Mouse (Mus musculus): ENCODE measurements around the gene Arid5b.
A peak's percentile ranks its signal among the peaks of the same experiment; 100 is the strongest.

The Arid5b gene

DNA sequence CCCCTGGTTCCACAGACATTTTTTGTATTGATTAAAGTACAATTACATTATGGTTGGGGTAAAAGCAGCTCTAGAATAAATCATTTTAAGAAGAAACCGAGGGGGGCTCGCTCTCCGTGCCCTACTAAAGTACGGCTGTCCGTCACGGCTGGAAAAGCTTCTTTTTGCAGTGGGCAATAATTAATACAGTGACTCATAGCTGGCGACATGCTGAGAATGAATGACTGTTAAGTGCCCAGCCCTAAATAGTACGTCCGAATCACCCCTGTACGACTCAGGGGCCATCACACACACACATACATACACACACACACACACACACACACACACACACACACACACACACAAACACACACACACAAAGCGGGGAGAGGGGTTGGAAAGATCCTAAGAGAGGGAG is 75.2 kb downstream of the Arid5b start:
- DNase-seq (ENCODE audit: extremely low read depth, low read depth, low spot score), result no peak

DNA sequence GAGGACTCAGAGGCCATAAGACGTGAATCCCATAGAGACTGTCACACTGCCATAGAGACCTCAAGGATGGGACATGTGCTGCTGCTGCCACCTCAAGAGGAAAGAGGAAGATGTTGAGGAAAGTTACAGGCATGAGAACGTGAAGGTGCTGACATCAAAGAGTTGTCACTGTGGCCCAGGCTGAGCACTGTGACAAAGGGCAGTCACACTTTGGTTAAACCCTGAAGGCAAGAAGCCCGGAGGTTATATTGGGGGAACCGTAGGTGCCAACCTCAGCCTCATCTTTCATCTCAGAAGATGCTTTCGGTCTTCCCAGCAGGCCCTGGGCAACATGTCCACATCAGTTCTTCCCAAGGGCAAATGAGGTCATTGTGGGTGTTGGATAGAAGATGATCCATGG is 79.1 kb downstream of the Arid5b start:
- DNase-seq (ENCODE audit: extremely low read depth, low read depth, low spot score), result no peak

DNA sequence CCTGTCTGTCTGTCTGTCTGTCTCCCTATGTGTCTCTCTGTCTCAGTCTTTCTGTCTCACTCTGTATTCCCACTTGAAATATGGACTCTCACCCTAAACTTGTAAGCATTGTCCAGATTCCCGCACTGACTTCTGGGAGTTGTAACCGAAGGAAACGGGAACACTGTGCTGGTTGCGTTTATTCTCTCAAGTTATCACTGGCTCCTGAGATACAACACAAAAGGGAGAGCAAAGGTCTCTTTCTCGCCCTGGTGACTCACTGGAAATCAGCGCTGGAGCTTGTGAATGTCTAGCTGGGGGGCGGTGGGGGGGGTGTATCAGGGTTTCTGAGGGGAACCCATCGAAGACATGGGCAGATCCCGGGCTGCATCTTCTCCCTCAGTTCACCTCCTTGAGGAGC is 82.2 kb downstream of the Arid5b start:
- DNase-seq (ENCODE audit: extremely low read depth, low read depth, low spot score), result no peak

DNA sequence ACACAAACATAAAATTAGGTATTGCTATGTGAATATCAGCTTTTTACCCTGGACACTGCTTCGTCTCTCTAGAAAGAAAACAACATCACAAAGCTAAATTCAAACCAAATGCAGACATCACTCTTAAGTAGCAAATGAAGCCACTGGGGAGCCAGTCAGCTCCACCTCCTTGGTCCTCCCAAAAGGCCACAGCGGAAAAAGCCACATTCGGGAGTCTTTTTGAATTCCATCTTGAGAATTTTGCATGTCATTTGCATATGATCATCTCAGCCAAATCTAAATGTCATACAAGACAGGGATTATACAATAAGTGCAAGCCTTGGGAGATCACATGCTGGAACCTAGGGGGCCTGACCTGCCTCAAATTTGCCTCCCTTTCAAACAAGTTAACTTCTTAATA is 85.0 kb downstream of the Arid5b start:
- no peak for DNase-seq (ENCODE audit: extremely low read depth, low read depth, low spot score)

DNA sequence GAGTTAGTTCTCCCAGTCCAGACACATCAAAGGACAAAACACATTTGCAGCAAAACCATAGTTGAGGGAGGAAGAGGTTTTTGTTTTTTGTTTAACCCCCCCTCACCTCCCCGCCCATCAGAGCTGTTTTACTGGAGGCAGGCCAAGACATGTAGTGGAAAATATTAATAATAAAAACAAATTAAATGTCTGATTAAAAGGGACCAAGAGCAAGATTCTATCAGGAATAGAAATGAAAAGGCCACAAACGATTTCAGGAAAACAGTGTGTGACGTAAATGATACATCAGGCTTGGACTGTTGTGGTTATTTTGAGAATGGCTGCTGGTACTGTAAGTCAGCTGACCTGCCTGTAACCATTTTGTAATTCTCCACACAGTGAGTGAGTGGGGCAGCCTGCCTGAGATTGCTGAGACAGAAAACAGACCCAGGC is 85.7 kb downstream of the Arid5b start:
- DNase-seq (ENCODE audit: extremely low read depth, low read depth, low spot score), result no peak

DNA sequence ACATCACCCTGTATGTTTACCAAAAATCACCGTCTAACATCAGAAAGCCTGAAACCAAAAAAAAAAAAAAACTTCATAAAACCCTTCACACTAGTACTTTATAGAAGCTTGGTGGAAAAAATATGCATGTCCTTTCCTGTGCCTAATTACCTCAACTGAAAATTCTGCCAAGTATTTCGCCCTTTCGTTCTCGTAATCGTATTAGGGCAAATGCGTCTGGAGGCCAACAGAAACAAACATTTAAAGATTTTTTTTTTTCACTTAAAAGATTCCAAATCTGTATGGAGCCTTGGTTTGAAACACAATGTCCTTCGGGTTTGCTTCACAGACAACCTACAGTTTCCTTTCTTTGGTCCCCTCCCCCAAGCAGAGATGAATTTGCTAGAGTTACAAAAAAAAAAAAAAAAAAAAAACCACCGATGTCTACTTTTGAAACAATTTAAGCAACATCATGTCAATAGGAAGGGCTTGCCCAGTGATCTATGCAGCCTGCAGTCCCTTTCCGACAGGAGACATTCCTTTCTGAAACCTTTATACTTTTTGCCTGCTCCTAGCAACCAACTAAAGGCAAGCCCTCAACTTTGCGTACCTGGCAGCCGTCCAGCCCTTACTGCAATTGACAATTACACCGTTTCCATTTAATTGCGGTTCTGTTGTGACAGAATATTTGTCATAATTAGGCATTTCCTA is 86.7 kb downstream of the Arid5b start:
- peak; percentile 69 for DNase-seq (ENCODE audit: extremely low read depth, low read depth, low spot score)

DNA sequence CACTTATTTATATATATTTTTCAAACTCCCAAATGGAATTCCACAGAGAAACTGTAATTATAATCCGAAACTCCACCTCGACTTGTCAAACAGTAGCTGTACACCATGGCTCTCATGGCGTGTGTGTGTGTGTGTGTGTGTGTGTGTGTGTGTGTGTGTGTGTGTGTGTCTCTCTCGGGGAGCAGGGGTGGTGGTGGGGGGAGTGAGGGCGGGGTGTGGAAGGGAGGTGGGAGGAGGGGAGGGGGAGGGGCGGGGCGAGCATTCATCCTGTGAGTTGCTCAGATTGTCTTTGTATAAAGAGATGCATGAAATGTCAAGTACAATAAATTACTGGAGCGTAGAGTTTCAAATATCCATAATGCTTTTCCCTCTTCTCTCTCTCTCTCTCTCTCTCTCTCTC is 87.4 kb downstream of the Arid5b start:
- DNase-seq (ENCODE audit: extremely low read depth, low read depth, low spot score), result no peak

DNA sequence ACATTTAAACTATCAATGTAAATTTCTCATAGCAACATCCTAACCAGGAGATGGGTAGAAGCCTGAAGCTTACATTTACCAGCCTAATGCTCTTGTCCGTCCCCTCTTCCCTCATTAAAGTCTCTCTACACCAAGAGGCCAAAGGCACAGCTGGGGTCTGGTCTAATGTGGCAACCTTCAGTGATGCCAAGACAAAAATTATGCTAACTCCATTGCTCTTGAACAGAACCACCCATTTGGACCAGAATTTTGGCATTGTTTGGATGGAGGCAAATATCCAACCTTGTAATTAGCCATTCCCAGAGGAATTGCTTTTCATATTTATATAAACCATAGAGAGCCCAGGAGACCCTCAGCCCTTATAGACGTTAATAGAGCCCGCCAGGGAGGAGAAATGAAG is 88.7 kb downstream of the Arid5b start:
- DNase-seq (ENCODE audit: extremely low read depth, low read depth, low spot score), result no peak

DNA sequence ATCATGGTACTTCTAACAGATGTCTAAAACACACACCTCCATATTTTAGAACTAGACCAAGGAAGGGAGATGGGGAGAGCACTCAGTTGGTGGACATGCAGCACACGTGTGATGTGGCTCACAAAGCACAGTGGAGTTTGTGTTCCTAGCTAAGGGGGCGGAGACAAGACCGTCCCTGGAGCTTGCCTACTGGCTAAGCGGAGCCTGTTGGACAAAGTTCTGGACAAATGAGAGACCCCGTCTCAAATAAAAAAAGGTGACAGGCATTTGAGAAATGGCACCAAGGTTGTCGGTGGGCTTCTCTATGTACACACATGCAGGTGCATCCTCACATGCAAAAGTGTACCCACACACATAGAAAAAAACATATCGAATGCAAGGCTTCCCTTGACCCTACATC is 95.4 kb downstream of the Arid5b start:
- DNase-seq (ENCODE audit: extremely low read depth, low read depth, low spot score), result no peak

DNA sequence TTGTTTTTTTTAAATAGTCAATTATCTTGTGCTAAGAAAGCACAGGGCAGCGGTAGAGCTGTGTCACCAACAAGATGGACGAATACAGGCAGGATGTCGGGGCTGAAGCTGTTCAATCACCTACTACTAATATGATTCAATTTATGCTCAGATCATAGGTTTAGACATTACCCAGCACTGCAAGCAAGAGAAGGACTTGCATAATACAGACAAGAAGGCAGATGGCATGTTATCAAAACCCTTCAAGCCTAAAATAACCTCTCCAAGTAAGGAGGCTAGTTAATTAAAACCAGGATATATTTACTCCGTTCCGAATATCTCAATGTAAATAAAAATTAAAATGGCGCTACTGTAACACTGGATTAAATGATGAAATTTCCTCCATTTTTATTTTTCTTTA is 96.3 kb downstream of the Arid5b start:
- no peak for DNase-seq (ENCODE audit: extremely low read depth, low read depth, low spot score)

DNA sequence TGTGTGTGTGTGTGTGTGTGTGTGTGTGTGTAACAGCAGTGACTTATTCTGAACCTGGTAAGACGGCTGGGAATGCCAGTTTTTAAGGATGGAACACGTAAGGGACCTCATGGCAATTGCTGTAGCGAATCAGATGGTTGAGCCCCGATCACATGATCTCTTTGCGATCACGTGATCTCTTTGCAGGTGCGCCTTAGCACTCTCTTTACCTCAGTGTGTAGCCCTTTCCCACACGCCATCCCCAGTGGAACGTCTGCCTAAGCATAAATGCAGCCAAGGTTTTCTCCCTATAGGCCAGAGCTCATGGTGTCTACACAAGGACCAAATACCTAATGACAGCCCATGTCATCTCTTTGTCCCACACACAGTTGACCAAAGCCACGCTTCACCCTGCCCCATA is 97.4 kb downstream of the Arid5b start:
- DNase-seq (ENCODE audit: extremely low read depth, low read depth, low spot score), result no peak

DNA sequence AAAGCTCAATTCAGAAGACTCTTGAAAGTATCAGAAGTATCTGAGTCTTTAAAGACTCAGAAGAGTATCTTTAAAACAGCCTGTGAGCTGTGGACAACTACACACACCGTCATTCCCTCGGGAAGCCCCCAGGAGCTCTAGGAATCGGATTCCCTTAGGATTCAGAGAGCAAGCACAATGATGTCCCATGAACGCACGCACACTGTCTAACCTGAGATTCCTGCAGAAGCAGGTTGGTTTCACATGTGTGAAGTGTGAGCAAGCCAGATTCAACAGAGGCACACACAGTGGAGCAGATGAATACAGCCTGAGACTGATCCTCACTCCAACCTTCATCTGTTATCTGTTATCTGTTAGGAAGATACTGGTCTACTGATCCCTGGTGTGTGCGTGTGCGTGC is 97.8 kb downstream of the Arid5b start:
- DNase-seq (ENCODE audit: extremely low read depth, low read depth, low spot score), result no peak

DNA sequence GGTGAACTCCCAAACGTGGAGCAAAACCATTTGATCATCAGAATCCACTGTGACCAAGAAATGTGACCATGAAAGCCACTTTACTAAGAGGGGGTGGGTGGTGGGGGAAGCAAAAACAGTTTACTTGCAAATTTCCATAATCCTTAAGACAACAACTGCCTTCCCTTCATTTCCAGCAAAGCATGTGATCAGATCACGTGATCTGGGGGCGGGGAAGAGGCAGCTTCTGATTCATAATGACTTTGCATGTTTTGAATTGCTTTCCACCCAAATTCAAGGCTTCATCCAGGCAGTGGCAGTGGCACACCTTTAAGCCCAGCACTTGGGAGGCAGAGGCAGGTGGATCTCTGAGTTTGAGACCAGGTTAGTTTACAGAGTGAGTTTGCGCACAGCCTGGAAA is 98.4 kb downstream of the Arid5b start:
- DNase-seq (ENCODE audit: extremely low read depth, low read depth, low spot score), result no peak

DNA sequence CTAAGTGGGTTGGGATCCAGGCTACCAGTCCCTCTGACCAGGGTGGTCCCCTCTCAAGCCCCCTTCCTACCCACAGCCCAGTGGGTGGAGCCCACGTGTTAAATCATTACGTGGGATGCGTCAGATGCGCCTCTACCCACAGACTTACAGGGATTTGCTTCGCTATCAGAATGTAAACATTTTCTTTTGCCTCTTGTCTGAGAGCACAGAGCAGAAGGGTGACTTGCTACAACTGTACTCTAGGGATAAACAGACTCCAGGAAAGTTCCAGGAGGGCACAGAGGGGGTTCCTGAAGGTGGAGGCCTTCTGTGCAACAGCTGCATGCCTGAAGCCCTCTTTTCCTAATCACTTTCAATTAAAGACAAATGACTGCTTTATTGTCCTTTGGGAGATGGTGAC is 98.8 kb downstream of the Arid5b start:
- DNase-seq (ENCODE audit: extremely low read depth, low read depth, low spot score), result no peak

DNA sequence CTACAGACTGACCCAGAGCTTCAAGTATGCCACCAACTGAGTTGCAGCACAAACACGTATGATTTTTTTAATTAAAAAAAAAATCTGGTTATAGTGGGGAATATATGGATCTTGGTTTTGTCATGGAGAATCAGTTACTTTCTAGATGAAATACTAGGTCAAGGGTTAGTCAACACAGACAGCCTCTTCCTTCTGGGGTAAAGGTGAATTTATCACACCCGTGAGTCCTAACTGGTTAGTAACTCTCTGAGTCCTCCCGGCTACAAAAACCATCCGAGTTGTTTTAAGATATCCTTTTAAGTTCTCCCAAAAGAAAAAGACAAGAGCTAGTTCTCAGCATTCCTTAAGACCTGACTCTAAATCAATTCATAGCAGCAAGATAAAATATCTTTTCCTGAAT is 99.2 kb downstream of the Arid5b start:
- no peak for DNase-seq (ENCODE audit: extremely low read depth, low read depth, low spot score)

DNA sequence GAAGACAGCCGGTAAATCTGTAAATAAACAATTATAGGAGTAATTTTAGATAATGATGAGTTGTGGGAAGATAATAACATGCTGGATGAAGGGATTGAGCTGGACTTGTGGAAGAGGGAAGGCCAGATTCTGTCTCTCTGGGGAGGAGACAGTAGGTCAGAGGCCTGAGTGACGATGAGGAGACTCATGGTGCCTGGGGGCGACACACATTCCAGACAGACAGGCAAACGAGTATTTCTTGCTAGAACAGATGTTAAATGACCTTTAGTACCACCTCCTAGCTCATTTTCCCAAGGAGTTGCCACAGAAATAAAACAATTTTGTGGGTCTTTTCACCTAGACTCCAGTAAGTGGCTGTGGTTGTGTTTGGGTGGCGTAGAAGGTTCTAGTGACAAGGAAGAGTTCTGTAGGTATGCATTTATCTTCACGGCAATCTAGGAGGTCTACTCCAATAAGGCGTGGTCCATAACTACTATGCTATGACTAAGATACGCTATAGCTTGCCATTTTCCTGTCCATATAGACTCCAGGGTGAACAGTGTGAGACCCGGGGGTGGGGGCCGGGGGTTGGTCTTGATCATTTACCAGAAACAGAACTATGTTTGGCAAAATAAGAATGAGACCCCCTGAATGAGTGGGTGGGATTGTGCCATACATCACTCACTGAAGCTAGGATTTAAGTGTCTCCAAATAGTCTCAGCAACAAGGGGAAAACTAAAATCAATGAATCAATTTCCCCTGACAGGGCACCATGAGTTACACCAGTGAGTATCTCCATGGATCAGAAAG is 100.6 kb downstream of the Arid5b start:
- DNase-seq (ENCODE audit: extremely low read depth, low read depth, low spot score), result no peak

DNA sequence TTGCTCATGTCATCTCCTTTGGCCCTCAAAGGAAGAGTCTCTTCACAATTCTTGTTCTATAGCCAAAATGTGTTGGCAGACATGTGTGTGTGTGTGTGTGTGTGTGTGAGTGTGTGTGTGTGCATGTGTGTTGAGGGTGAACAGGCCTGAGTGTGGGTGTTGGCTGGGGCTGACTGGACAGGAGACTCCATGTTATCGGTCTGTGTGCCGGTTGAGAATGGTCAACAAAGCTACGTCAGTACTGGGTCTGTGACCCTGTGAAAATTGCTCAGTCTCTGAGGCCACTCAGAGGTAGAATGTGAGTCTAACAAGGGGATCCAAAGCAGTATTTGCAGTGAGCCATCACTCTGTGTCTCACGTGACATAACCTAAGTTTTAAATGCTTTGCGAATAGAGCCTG is 102.7 kb downstream of the Arid5b start:
- no peak for DNase-seq (ENCODE audit: extremely low read depth, low read depth, low spot score)

DNA sequence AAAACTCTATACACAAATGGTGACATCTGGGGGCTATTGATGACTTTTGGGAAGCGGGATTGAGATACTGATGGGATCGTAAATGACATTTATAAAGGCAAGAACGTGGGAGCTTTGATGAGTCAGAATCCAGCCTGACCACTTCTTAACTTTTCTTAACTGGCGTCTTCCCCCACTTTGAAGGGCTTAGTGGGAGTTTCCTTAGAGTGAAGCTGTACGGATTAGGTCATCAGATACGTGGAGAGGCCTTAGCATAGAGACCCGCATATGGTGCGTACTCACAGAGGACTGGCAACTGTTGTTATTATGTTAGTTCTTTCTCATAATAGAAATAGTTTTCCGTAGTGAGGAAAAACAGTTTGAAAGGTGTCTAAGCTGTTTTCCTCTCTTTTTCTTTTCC is 104.9 kb downstream of the Arid5b start:
- no peak for DNase-seq (ENCODE audit: extremely low read depth, low read depth, low spot score)

DNA sequence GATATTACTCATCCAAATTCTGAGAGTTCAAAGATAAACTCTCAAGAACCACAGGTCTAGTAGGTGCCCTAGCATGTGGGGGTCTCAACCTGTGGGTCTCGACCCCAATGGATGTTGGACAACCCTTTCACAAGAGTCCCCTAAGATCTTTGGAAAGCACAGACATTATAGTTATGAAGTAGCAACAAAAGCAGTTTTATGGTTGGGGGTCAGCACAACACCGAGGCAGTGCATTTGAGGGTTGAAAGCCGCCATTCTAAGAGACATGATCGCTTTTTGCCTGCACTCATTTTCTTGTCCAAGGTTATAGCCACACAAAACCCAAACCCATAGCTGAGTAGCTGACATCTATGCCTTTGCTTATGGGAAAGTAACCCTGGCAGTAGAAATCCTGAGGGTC is 105.6 kb downstream of the Arid5b start:
- DNase-seq (ENCODE audit: extremely low read depth, low read depth, low spot score), result no peak

DNA sequence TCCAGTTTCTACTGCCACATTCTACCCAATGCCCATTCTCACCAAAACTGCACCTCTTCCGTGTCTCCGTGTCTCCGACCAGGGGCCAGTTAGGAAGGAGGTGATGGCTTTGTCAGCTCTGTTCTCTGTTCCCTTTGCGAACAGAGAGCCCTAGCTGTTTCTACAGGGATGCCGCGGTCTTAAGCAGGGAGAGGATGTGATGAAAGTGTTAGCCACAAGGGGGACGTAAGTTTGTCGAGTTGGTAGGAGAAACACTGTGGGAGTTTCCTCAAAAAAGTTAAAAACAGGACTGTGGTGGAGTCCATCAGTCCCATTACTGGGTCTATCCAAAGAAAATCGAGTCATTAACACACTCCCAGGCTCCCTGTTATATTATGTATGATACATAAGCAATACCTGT is 106.6 kb downstream of the Arid5b start:
- no peak for DNase-seq (ENCODE audit: extremely low read depth, low read depth, low spot score)

DNA sequence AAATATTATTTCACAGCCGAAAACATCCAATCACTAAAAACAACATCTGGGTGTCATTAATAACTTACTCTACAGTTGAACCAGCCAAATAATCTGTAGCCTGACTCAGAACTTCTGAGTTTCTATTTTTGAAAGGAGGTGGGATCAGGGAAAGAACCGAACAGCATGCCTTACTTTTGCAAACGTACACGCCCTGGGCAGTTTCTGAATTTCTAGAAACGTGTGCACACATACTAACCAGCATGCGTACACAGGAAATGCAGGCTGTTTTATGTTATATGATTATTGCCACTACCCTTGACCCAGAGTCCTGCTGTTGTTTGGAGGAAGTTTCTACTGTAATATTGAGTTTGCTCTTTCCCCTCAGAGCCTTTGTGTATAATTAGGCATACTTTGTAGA is 109.9 kb downstream of the Arid5b start:
- DNase-seq (ENCODE audit: extremely low read depth, low read depth, low spot score), result no peak

DNA sequence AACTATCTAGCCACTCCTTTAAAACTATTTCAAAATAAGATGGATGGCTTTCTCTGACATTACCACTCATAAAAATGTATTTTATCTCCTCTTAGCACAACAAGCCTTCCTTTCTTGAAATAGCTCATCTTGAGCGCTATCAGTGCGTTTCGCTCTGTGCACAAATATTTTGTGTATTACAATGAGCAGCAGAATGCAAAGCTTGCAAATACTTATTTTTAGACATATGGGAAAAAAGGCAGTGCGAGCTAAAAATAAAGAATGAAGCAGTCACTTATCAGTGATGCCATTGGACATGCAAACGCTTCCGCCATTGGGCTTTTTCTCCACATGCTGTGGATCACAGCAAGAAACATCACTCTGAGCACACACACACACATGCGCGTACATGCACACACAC is 110.4 kb downstream of the Arid5b start:
- DNase-seq (ENCODE audit: extremely low read depth, low read depth, low spot score), result no peak

DNA sequence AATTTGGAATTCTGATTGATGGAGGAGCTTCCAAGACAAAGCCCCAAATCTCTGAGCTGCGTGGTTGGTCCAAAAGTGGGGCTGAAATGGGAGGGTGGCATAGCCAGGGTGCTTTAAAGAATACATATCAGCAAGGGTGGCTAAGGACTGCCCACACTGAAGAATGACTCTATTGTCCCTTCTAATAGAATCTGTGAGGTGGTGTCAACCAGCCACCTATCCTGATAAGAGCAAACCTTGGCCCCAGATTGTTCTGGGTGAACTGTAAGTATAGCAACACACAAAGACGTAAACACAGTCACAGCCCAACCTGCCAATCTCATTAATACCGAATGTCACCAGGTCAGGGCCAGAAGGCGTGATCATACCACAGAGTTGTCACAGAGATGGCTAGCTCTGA is 111.4 kb downstream of the Arid5b start:
- no peak for DNase-seq (ENCODE audit: extremely low read depth, low read depth, low spot score)
